ENCODE assay signal across 22 mouse cellular contexts in genomic region chr11:17232792-17233191, GRCm38 (mm10). TPM values are rescaled to one million over a fixed set of nuclear protein-coding genes. Genes with fewer than 3 reads are reported as not detected.
DNase-seq lines count a peak whose midpoint lies in the region; ATAC-seq and TF ChIP-seq lines count a peak whose summit lies in the region.
"Had no signal": no experiment of that assay in that cellular context is flagged by ENCODE, and none has a peak within 500 bp of the region (broad histone marks: within the 10 kb centered on the region; RNA-seq: fewer than 3 reads in every experiment).

No protein-coding gene starts in this region.

- DNase-seq in embryo, embryonic 10 days (ENCODE audit: low spot score): peak; percentile 10
- no peak for DNase-seq in embryo, embryonic 9.5 days (ENCODE audit: extremely low spot score)
- no peak for DNase-seq in heart, adult 2 months
- DNase-seq: adrenal gland, postnatal 36 days; cerebellum, adult 9-10 months; gastrocnemius, adult 2 months; kidney, postnatal 4 days; layer of hippocampus, adult 9-11 months; liver, embryonic 13.5 days; lung, postnatal 4 days; thymus, postnatal 14 days had no signal

- ATAC-seq in heart, embryonic 14.5 days (ENCODE audit: insufficient number of reproducible peaks, insufficient read depth, low FRiP score, low read depth): peak; percentile 89
- peak; percentile 86 for ATAC-seq in heart, embryonic 16.5 days (replicated peaks; ENCODE audit: extremely low read depth, insufficient read depth, low FRiP score)
- ATAC-seq in hindbrain, embryonic 13.5 days (ENCODE audit: low FRiP score): no peak
- ATAC-seq in intestine, postnatal 0 days: no peak
- ATAC-seq: forebrain, embryonic 14.5 days; hindbrain, postnatal 0 days; intestine, embryonic 16.5 days; midbrain, embryonic 15.5 days had no signal

- H3K4me3 ChIP-seq in heart, embryonic 14.5 days (ENCODE audit: control insufficient read depth in 1 of 2, insufficient read depth in 1 of 2, low read depth in 1 of 2, low read length in 2 of 2): peak overlapping the region; percentile 3 to 11; a peak in 1 of 4 replicates
- H3K4me3 ChIP-seq in heart, adult 2 months: no peak overlapping the region
- H3K4me3 ChIP-seq in heart, embryonic 16.5 days (ENCODE audit: low read length): peak overlapping the region; percentile 12; the same call in 1 of the 2 replicates
- H3K4me3 ChIP-seq in hindbrain, embryonic 13.5 days: no peak overlapping the region
- no peak overlapping the region for H3K4me3 ChIP-seq in intestine, postnatal 0 days (ENCODE audit: low read depth, low read length)
- H3K4me3 ChIP-seq: gastrocnemius, adult 2 months; hindbrain, embryonic 10.5 days; kidney, embryonic 15.5 days; liver, embryonic 13.5 days; lung, embryonic 15.5 days; midbrain, embryonic 15.5 days had no signal

- WGBS in heart, embryonic 14.5 days: 19% methylated on average over 5 of the region's 5 CpGs
- 67% methylated on average over 5 of the region's 5 CpGs for WGBS in heart, adult 2 months
- 32% methylated on average over 5 of the region's 5 CpGs for WGBS in heart, embryonic 16.5 days
- WGBS in hindbrain, embryonic 13.5 days: 86% methylated on average over 5 of the region's 5 CpGs
- WGBS in intestine, postnatal 0 days: 75% methylated on average over 5 of the region's 5 CpGs

- peaks cover 27% of the 10 kb centered on the region for H3K36me3 ChIP-seq in heart, embryonic 14.5 days (ENCODE audit: control insufficient read depth, insufficient read depth, low read length)
- no peaks in the 10 kb centered on the region; the same call in none of the 2 replicates for H3K36me3 ChIP-seq in heart, adult 2 months (ENCODE audit: control insufficient read depth, insufficient read depth, low read length)
- peaks cover 21% of the 10 kb centered on the region for H3K36me3 ChIP-seq in heart, embryonic 16.5 days (ENCODE audit: control insufficient read depth, insufficient read depth)
- peaks cover 44% of the 10 kb centered on the region for H3K36me3 ChIP-seq in hindbrain, embryonic 13.5 days
- H3K36me3 ChIP-seq in intestine, postnatal 0 days (ENCODE audit: control insufficient read depth, insufficient read depth): peaks cover 29% of the 10 kb centered on the region

- H3K79me2 ChIP-seq in heart, adult 2 months (replicated peaks; ENCODE audit: control insufficient read depth, insufficient read depth, low read length): no peaks in the 10 kb centered on the region

- peak overlapping the region; percentile 41; the same call in 1 of the 2 replicates for H3K9ac ChIP-seq in heart, embryonic 14.5 days (ENCODE audit: low read length)
- no peak overlapping the region for H3K9ac ChIP-seq in heart, adult 2 months (ENCODE audit: low read depth, low read length)
- no peak overlapping the region for H3K9ac ChIP-seq in heart, embryonic 16.5 days (ENCODE audit: low read length)
- no peak overlapping the region for H3K9ac ChIP-seq in hindbrain, embryonic 13.5 days
- H3K9ac ChIP-seq in intestine, postnatal 0 days (ENCODE audit: low read depth, low read length): no peak overlapping the region
- H3K9ac ChIP-seq: kidney, embryonic 15.5 days; liver, embryonic 13.5 days; lung, embryonic 15.5 days; midbrain, embryonic 15.5 days had no signal

- no peak for TF ChIP-seq POLR2A in heart, adult 2 months (IDR thresholded peaks at IDR 0.05; ENCODE audit: insufficient read depth, low read depth, low read length)

- peaks cover 8 to 31% of the 10 kb centered on the region in 2 experiments for H3K4me1 ChIP-seq in heart, embryonic 14.5 days (ENCODE audit: control insufficient read depth in 2 of 2, insufficient read depth in 2 of 2, low read length in 2 of 2)
- no peaks in the 10 kb centered on the region for H3K4me1 ChIP-seq in heart, adult 2 months (ENCODE audit: control insufficient read depth, insufficient read depth, low read length)
- H3K4me1 ChIP-seq in heart, embryonic 16.5 days (ENCODE audit: control insufficient read depth, insufficient read depth, low read length): peaks cover 27% of the 10 kb centered on the region
- H3K4me1 ChIP-seq in hindbrain, embryonic 13.5 days (replicated peaks): no peaks in the 10 kb centered on the region
- H3K4me1 ChIP-seq in intestine, postnatal 0 days (replicated peaks; ENCODE audit: control insufficient read depth, insufficient read depth, low read length): no peaks in the 10 kb centered on the region
- H3K4me1 ChIP-seq: hindbrain, embryonic 10.5 days; kidney, embryonic 15.5 days; lung, embryonic 15.5 days; midbrain, embryonic 15.5 days had no signal

- intact Hi-C loops in heart, adult 2 months (cut with DNase I): no loop called here

- no peak for TF ChIP-seq EP300 in heart, adult 2 months (IDR thresholded peaks at IDR 0.05; ENCODE audit: insufficient read depth, low read depth, low read length)

- H3K9me3 ChIP-seq in heart, embryonic 14.5 days (ENCODE audit: control insufficient read depth, low read length): no peaks in the 10 kb centered on the region
- peaks cover 4% of the 10 kb centered on the region for H3K9me3 ChIP-seq in heart, embryonic 16.5 days (replicated peaks; ENCODE audit: control insufficient read depth, low read length)
- H3K9me3 ChIP-seq in hindbrain, embryonic 13.5 days: no peaks in the 10 kb centered on the region
- no peaks in the 10 kb centered on the region for H3K9me3 ChIP-seq in intestine, postnatal 0 days (ENCODE audit: control insufficient read depth)
- H3K9me3 ChIP-seq: hindbrain, embryonic 10.5 days; kidney, embryonic 15.5 days; liver, embryonic 13.5 days; lung, embryonic 15.5 days; midbrain, embryonic 15.5 days had no signal

- peak overlapping the region; percentile 49 for H3K4me2 ChIP-seq in heart, embryonic 14.5 days (ENCODE audit: low read length)
- peak overlapping the region; percentile 54 for H3K4me2 ChIP-seq in heart, embryonic 16.5 days (ENCODE audit: low read depth, low read length)
- H3K4me2 ChIP-seq in hindbrain, embryonic 13.5 days: no peak overlapping the region
- no peak overlapping the region for H3K4me2 ChIP-seq in intestine, postnatal 0 days (replicated peaks; ENCODE audit: low read depth)
- H3K4me2 ChIP-seq: kidney, embryonic 15.5 days; liver, embryonic 13.5 days; lung, embryonic 15.5 days; midbrain, embryonic 15.5 days had no signal

- peak overlapping the region; percentile 34 to 62 for H3K27ac ChIP-seq in heart, embryonic 14.5 days (replicated peaks in 1 of 2; ENCODE audit: control insufficient read depth in 1 of 2, insufficient read depth in 1 of 2, low read depth in 2 of 2, low read length in 2 of 2)
- H3K27ac ChIP-seq in heart, adult 2 months: no peak overlapping the region
- peak overlapping the region; percentile 68 for H3K27ac ChIP-seq in heart, embryonic 16.5 days (ENCODE audit: low read length)
- no peak overlapping the region for H3K27ac ChIP-seq in hindbrain, embryonic 13.5 days
- H3K27ac ChIP-seq in intestine, postnatal 0 days (ENCODE audit: low read depth, low read length): no peak overlapping the region
- H3K27ac ChIP-seq: gastrocnemius, adult 2 months; hindbrain, embryonic 10.5 days; hindbrain, postnatal 0 days; kidney, embryonic 15.5 days; liver, embryonic 13.5 days; lung, embryonic 15.5 days; midbrain, embryonic 15.5 days had no signal

- no peaks in the 10 kb centered on the region for H3K27me3 ChIP-seq in heart, embryonic 14.5 days (ENCODE audit: control insufficient read depth, insufficient read depth, low read length)
- H3K27me3 ChIP-seq in heart, adult 2 months (ENCODE audit: control insufficient read depth, insufficient read depth, low read length): no peaks in the 10 kb centered on the region
- H3K27me3 ChIP-seq in heart, embryonic 16.5 days (ENCODE audit: control insufficient read depth, insufficient read depth, low read length): no peaks in the 10 kb centered on the region
- no peaks in the 10 kb centered on the region for H3K27me3 ChIP-seq in hindbrain, embryonic 13.5 days
- H3K27me3 ChIP-seq in intestine, postnatal 0 days (replicated peaks; ENCODE audit: control insufficient read depth, insufficient read depth, low read length): no peaks in the 10 kb centered on the region
- H3K27me3 ChIP-seq: kidney, embryonic 15.5 days; liver, embryonic 13.5 days; lung, embryonic 15.5 days; midbrain, embryonic 15.5 days had no signal

- TF ChIP-seq CTCF in heart, adult 2 months (IDR thresholded peaks at IDR 0.05): no peak
- TF ChIP-seq CTCF in intestine, postnatal 0 days (IDR thresholded peaks at IDR 0.05; ENCODE audit: low read depth): no peak

RNA-seq across cellular contexts. Expression of gene Pno1, which starts 21.4 kb away (rescaled TPM):
- polyA plus RNA-seq in heart, embryonic 14.5 days (2014; fragmentation: Nextera tagmentation; extraction: Ambion mirVana): 50.4 and 51.5 TPM in 2 replicates
- 10 to 100 TPM; 30.2 to 35.7 TPM for total RNA-seq in heart, adult 2 months (2021)
- 6.0 and 9.2 TPM in 2 replicates for polyA plus RNA-seq in heart, adult 2 months (2012; rRNA removed)
- 43.4 and 51.6 TPM in 2 replicates for polyA plus RNA-seq in heart, embryonic 16.5 days (2015; fragmentation: Nextera tagmentation; extraction: Ambion mirVana)
- 50.3 and 51.0 TPM in 2 replicates for polyA plus RNA-seq in hindbrain, embryonic 13.5 days (2015; fragmentation: Nextera tagmentation; extraction: Ambion mirVana)
- 46.6 and 54.1 TPM in 2 replicates for polyA plus RNA-seq in intestine, postnatal 0 days (2015; fragmentation: Nextera tagmentation; extraction: Ambion mirVana)

RNA-seq across cellular contexts. Expression of gene C1d, which starts 24.6 kb away (rescaled TPM):
- polyA plus RNA-seq in heart, embryonic 14.5 days (2014; fragmentation: Nextera tagmentation; extraction: Ambion mirVana): 83.6 and 87.9 TPM in 2 replicates
- 10 to 100 TPM; 32.1 to 34.3 TPM for total RNA-seq in heart, adult 2 months (2021)
- 22.7 and 25.6 TPM in 2 replicates for polyA plus RNA-seq in heart, adult 2 months (2012; rRNA removed)
- 59.3 and 70.6 TPM in 2 replicates for polyA plus RNA-seq in heart, embryonic 16.5 days (2015; fragmentation: Nextera tagmentation; extraction: Ambion mirVana)
- 129 and 131 TPM in 2 replicates for polyA plus RNA-seq in hindbrain, embryonic 13.5 days (2015; fragmentation: Nextera tagmentation; extraction: Ambion mirVana)
- polyA plus RNA-seq in intestine, postnatal 0 days (2015; fragmentation: Nextera tagmentation; extraction: Ambion mirVana): 101 and 106 TPM in 2 replicates

RNA-seq across cellular contexts. Expression of gene Wdr92, which starts 50.9 kb away (rescaled TPM):
- polyA plus RNA-seq in heart, embryonic 14.5 days (2014; fragmentation: Nextera tagmentation; extraction: Ambion mirVana): 18.0 and 20.4 TPM in 2 replicates
- 10 to 100 TPM; 11.0 to 11.4 TPM for total RNA-seq in heart, adult 2 months (2021)
- 7.8 and 10.3 TPM in 2 replicates for polyA plus RNA-seq in heart, adult 2 months (2012; rRNA removed)
- 18.3 and 23.2 TPM in 2 replicates for polyA plus RNA-seq in heart, embryonic 16.5 days (2015; fragmentation: Nextera tagmentation; extraction: Ambion mirVana)
- polyA plus RNA-seq in hindbrain, embryonic 13.5 days (2015; fragmentation: Nextera tagmentation; extraction: Ambion mirVana): 20.6 and 22.4 TPM in 2 replicates
- polyA plus RNA-seq in intestine, postnatal 0 days (2015; fragmentation: Nextera tagmentation; extraction: Ambion mirVana): 10.9 and 11.7 TPM in 2 replicates

Comparison
In these comparisons a context has a peak if more than half of its experiments do, and no peak if none do; other contexts are left out.
1. H3K27ac ChIP-seq: peak in heart, embryonic 14.5 days (2 of 2) and heart, embryonic 16.5 days (single experiment); none in heart, adult 2 months (single experiment), hindbrain, embryonic 13.5 days (single experiment) and intestine, postnatal 0 days (single experiment).
2. H3K4me3 ChIP-seq: peak in heart, embryonic 14.5 days (2 of 2) and heart, embryonic 16.5 days (single experiment); none in heart, adult 2 months (single experiment), hindbrain, embryonic 13.5 days (single experiment) and intestine, postnatal 0 days (single experiment).
3. ATAC-seq: peak in heart, embryonic 14.5 days (single experiment) and heart, embryonic 16.5 days (single experiment); none in hindbrain, embryonic 13.5 days (single experiment) and intestine, postnatal 0 days (single experiment).
4. H3K4me2 ChIP-seq: peak in heart, embryonic 14.5 days (single experiment) and heart, embryonic 16.5 days (single experiment); none in hindbrain, embryonic 13.5 days (single experiment) and intestine, postnatal 0 days (single experiment).